Mouse (Mus musculus): ENCODE data around the gene Arid1b. TPM values are rescaled to one million over a fixed set of nuclear protein-coding genes. Genes with fewer than 3 reads are reported as not detected.

The Arid1b gene
- polyA plus RNA-seq, 1 experiment from 2014 or later: 14.8 TPM

GRCm38 (mm10) chr17:5171467-5171866 lies 177.3 kb downstream of the Arid1b start:
- H3K4me2 ChIP-seq (ENCODE audit: low read depth, severe bottlenecking): no peak overlapping the region
- no peaks in the 10 kb centered on the region for H3K27me3 ChIP-seq (ENCODE audit: control insufficient read depth, insufficient read depth, low read length)
- H3K36me3 ChIP-seq (ENCODE audit: control insufficient read depth, insufficient read depth, low read length): no peaks in the 10 kb centered on the region
- DNase-seq (ENCODE audit: low spot score) (no peak), ATAC-seq (ENCODE audit: insufficient number of reproducible peaks, low FRiP score, low TSS enrichment, low read depth) (no peak)
- H3K4me3 ChIP-seq (ENCODE audit: low read depth, low read length): no peak overlapping the region
- H3K9me3 ChIP-seq (ENCODE audit: control insufficient read depth, low read length): no peaks in the 10 kb centered on the region
- H3K9ac ChIP-seq (ENCODE audit: low read length): no peak overlapping the region
- WGBS: 95% methylated on average over 5 of the region's 5 CpGs
- no peak overlapping the region for H3K27ac ChIP-seq (replicated peaks; ENCODE audit: low read depth, low read length)
- H3K4me1 ChIP-seq (ENCODE audit: control insufficient read depth, insufficient read depth, low read length): no peaks in the 10 kb centered on the region; the same call in 1 of the 2 replicates

GRCm38 (mm10) chr17:5174426-5175020 lies 180.4 kb downstream of the Arid1b start:
- Histone ChIP-seq H3K9ac (ENCODE audit: low read length) (no peak overlapping the region), H3K9me3 (ENCODE audit: control insufficient read depth, low read length) (no peaks in the 10 kb centered on the region), H3K4me3 (ENCODE audit: low read depth, low read length) (no peak overlapping the region), H3K27ac (replicated peaks; ENCODE audit: low read depth, low read length) (no peak overlapping the region), H3K4me1 (ENCODE audit: control insufficient read depth, insufficient read depth, low read length) (peaks cover 6% of the 10 kb centered on the region), H3K4me2 (ENCODE audit: low read depth, severe bottlenecking) (no peak overlapping the region), H3K27me3 (ENCODE audit: control insufficient read depth, insufficient read depth, low read length) (no peaks in the 10 kb centered on the region), H3K36me3 (ENCODE audit: control insufficient read depth, insufficient read depth, low read length) (no peaks in the 10 kb centered on the region)
- DNase-seq (ENCODE audit: low spot score) (no peak), ATAC-seq (ENCODE audit: insufficient number of reproducible peaks, low FRiP score, low TSS enrichment, low read depth) (no peak)
- WGBS: 81% methylated on average over 6 of the region's 6 CpGs

GRCm38 (mm10) chr17:5175535-5175934 lies 181.4 kb downstream of the Arid1b start:
- peaks cover 9% of the 10 kb centered on the region for H3K4me1 ChIP-seq (ENCODE audit: control insufficient read depth, insufficient read depth, low read length)
- no peak for DNase-seq (ENCODE audit: low spot score)

GRCm38 (mm10) chr17:5176315-5176714 lies 182.2 kb downstream of the Arid1b start:
- 91% methylated on average over 2 of the region's 2 CpGs for WGBS
- Histone ChIP-seq H3K4me2 (ENCODE audit: low read depth, severe bottlenecking) (no peak overlapping the region), H3K4me1 (ENCODE audit: control insufficient read depth, insufficient read depth, low read length) (peaks cover 15% of the 10 kb centered on the region), H3K9ac (ENCODE audit: low read length) (no peak overlapping the region), H3K27me3 (ENCODE audit: control insufficient read depth, insufficient read depth, low read length) (no peaks in the 10 kb centered on the region), H3K27ac (replicated peaks; ENCODE audit: low read depth, low read length) (no peak overlapping the region), H3K4me3 (ENCODE audit: low read depth, low read length) (no peak overlapping the region), H3K9me3 (ENCODE audit: control insufficient read depth, low read length) (no peaks in the 10 kb centered on the region), H3K36me3 (ENCODE audit: control insufficient read depth, insufficient read depth, low read length) (no peaks in the 10 kb centered on the region)
- DNase-seq (ENCODE audit: low spot score) (no peak), ATAC-seq (ENCODE audit: insufficient number of reproducible peaks, low FRiP score, low TSS enrichment, low read depth) (no peak)

More at GRCm38 (mm10) chr17:5175535-5175934, 181.4 kb downstream of the Arid1b start:
- no peak overlapping the region for H3K9ac ChIP-seq (ENCODE audit: low read length)
- H3K4me2 ChIP-seq (ENCODE audit: low read depth, severe bottlenecking): no peak overlapping the region
- WGBS: 86% methylated on average over 8 of the region's 8 CpGs
- no peaks in the 10 kb centered on the region for H3K27me3 ChIP-seq (ENCODE audit: control insufficient read depth, insufficient read depth, low read length)
- no peak overlapping the region for H3K27ac ChIP-seq (replicated peaks; ENCODE audit: low read depth, low read length)
- no peak for ATAC-seq (ENCODE audit: insufficient number of reproducible peaks, low FRiP score, low TSS enrichment, low read depth)
- H3K9me3 ChIP-seq (ENCODE audit: control insufficient read depth, low read length): no peaks in the 10 kb centered on the region
- H3K4me3 ChIP-seq (ENCODE audit: low read depth, low read length): no peak overlapping the region
- no peaks in the 10 kb centered on the region for H3K36me3 ChIP-seq (ENCODE audit: control insufficient read depth, insufficient read depth, low read length)

- Histone ChIP-seq H3K9me3 (ENCODE audit: control insufficient read depth, low read length) (no peaks in the 10 kb centered on the region), H3K4me1 (ENCODE audit: control insufficient read depth, insufficient read depth, low read length) (peaks cover 15% of the 10 kb centered on the region), H3K27me3 (ENCODE audit: control insufficient read depth, insufficient read depth, low read length) (no peaks in the 10 kb centered on the region), H3K27ac (replicated peaks; ENCODE audit: low read depth, low read length) (no peak overlapping the region), H3K9ac (ENCODE audit: low read length) (no peak overlapping the region), H3K4me2 (ENCODE audit: low read depth, severe bottlenecking) (no peak overlapping the region), H3K36me3 (ENCODE audit: control insufficient read depth, insufficient read depth, low read length) (no peaks in the 10 kb centered on the region), H3K4me3 (ENCODE audit: low read depth, low read length) (no peak overlapping the region)
- 88% methylated on average over 10 of the region's 10 CpGs for WGBS
- ATAC-seq (ENCODE audit: insufficient number of reproducible peaks, low FRiP score, low TSS enrichment, low read depth): no peak
- no peak for DNase-seq (ENCODE audit: low spot score)
These were observed 184.4 kb downstream of the Arid1b start for GRCm38 (mm10) chr17:5178534-5178933.

- Histone ChIP-seq H3K9me3 (ENCODE audit: control insufficient read depth, low read length) (no peaks in the 10 kb centered on the region), H3K4me2 (ENCODE audit: low read depth, severe bottlenecking) (no peak overlapping the region), H3K27me3 (ENCODE audit: control insufficient read depth, insufficient read depth, low read length) (no peaks in the 10 kb centered on the region), H3K9ac (ENCODE audit: low read length) (no peak overlapping the region), H3K4me1 (ENCODE audit: control insufficient read depth, insufficient read depth, low read length) (peaks cover 15% of the 10 kb centered on the region), H3K36me3 (ENCODE audit: control insufficient read depth, insufficient read depth, low read length) (no peaks in the 10 kb centered on the region), H3K4me3 (ENCODE audit: low read depth, low read length) (no peak overlapping the region), H3K27ac (replicated peaks; ENCODE audit: low read depth, low read length) (no peak overlapping the region)
- DNase-seq (ENCODE audit: low spot score): no peak
- ATAC-seq (ENCODE audit: insufficient number of reproducible peaks, low FRiP score, low TSS enrichment, low read depth): no peak
- 61% methylated on average over 7 of the region's 7 CpGs for WGBS
These were observed 184.9 kb downstream of the Arid1b start for GRCm38 (mm10) chr17:5179004-5179403.

GRCm38 (mm10) chr17:5179412-5179811 lies 185.3 kb downstream of the Arid1b start:
- Histone ChIP-seq H3K4me3 (ENCODE audit: low read depth, low read length) (no peak overlapping the region), H3K27me3 (ENCODE audit: control insufficient read depth, insufficient read depth, low read length) (no peaks in the 10 kb centered on the region), H3K27ac (replicated peaks; ENCODE audit: low read depth, low read length) (no peak overlapping the region), H3K36me3 (ENCODE audit: control insufficient read depth, insufficient read depth, low read length) (no peaks in the 10 kb centered on the region), H3K4me2 (ENCODE audit: low read depth, severe bottlenecking) (no peak overlapping the region), H3K4me1 (ENCODE audit: control insufficient read depth, insufficient read depth, low read length) (peaks cover 17% of the 10 kb centered on the region), H3K9me3 (ENCODE audit: control insufficient read depth, low read length) (no peaks in the 10 kb centered on the region), H3K9ac (ENCODE audit: low read length) (no peak overlapping the region)
- DNase-seq (ENCODE audit: low spot score): no peak
- no peak for ATAC-seq (ENCODE audit: insufficient number of reproducible peaks, low FRiP score, low TSS enrichment, low read depth)
- WGBS: 75% methylated on average over 5 of the region's 5 CpGs

GRCm38 (mm10) chr17:5179925-5180525 lies 185.9 kb downstream of the Arid1b start:
- Histone ChIP-seq H3K4me1 (ENCODE audit: control insufficient read depth, insufficient read depth, low read length) (peaks cover 20% of the 10 kb centered on the region), H3K36me3 (ENCODE audit: control insufficient read depth, insufficient read depth, low read length) (no peaks in the 10 kb centered on the region), H3K4me3 (ENCODE audit: low read depth, low read length) (no peak overlapping the region), H3K4me2 (ENCODE audit: low read depth, severe bottlenecking) (no peak overlapping the region), H3K27me3 (ENCODE audit: control insufficient read depth, insufficient read depth, low read length) (no peaks in the 10 kb centered on the region), H3K9ac (ENCODE audit: low read length) (no peak overlapping the region), H3K9me3 (ENCODE audit: control insufficient read depth, low read length) (no peaks in the 10 kb centered on the region), H3K27ac (replicated peaks; ENCODE audit: low read depth, low read length) (no peak overlapping the region)
- no peak for ATAC-seq (ENCODE audit: insufficient number of reproducible peaks, low FRiP score, low TSS enrichment, low read depth)
- WGBS: 93% methylated on average over 4 of the region's 4 CpGs
- DNase-seq (ENCODE audit: low spot score): no peak

- H3K27ac ChIP-seq (replicated peaks; ENCODE audit: low read depth, low read length): no peak overlapping the region
- no peak overlapping the region for H3K4me2 ChIP-seq (ENCODE audit: low read depth, severe bottlenecking)
- no peaks in the 10 kb centered on the region for H3K36me3 ChIP-seq (ENCODE audit: control insufficient read depth, insufficient read depth, low read length)
- no peak overlapping the region for H3K4me3 ChIP-seq (ENCODE audit: low read depth, low read length)
- no peaks in the 10 kb centered on the region for H3K27me3 ChIP-seq (ENCODE audit: control insufficient read depth, insufficient read depth, low read length)
- ATAC-seq (ENCODE audit: insufficient number of reproducible peaks, low FRiP score, low TSS enrichment, low read depth) (no peak), DNase-seq (ENCODE audit: low spot score) (no peak)
- 92% methylated on average over 6 of the region's 6 CpGs for WGBS
- no peak overlapping the region for H3K9ac ChIP-seq (ENCODE audit: low read length)
- no peaks in the 10 kb centered on the region for H3K9me3 ChIP-seq (ENCODE audit: control insufficient read depth, low read length)
- H3K4me1 ChIP-seq (ENCODE audit: control insufficient read depth, insufficient read depth, low read length): peaks cover 20% of the 10 kb centered on the region
These were observed 186.8 kb downstream of the Arid1b start for GRCm38 (mm10) chr17:5180925-5181324.
